Mouse (Mus musculus): ENCODE results near the gene Psmb11.

Gene Psmb11

GRCm38 (mm10) chr14:54621133-54621532 lies at the start of gene Psmb11:
TSS of gene Psmb11 (plus strand) at chr14:54621433.
- no peak for DNase-seq (ENCODE audit: low read depth, low spot score)

- no peak for DNase-seq (ENCODE audit: low read depth, low spot score)
Measured at GRCm38 (mm10) chr14:54572122-54572521, 49.1 kb upstream of the Psmb11 start.

DNA sequence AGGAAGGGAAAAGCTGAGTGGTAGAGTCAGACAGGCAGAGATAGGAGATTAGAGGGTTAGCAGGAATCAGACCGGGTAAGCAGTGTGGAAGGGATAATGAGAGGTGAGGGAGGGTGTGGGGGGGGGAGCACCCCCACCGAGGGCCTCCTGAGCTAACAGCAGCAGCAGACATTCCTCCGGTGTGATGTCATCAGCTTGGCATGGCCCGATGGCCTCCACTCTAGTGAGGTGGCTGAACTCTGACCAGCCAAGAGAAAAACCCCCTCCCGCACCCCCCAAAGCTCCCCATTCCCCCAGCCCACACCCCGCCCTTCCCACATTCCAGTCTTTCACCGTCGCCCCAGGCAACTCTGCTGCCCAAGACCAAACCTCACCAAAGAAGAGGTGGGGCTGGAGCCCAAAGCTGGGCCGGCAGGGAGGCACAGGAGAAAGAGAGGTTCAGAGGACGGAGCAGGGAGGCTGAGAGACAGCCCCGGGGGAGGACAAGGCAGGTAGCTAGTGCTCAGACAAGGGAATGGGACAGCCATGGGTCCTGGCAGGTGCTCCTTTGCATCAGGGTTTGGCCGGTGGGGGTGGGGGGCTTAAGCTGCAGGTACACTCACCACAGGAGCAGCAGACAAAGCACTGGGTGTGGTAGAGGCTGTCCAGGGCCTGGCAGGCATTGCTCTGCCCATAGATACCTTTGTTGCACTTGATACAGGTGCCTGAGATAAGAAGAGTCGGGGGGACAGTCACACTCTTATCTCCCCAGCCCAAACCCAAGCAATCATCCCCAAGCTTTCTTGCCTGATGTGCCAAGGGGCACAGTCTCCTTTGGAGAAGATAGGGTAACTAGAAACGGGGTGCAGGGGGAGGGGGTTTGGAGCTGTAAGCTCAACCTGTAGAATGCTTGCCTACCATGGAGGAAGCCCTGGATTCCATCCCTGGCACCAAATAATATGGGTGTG lies 48.2 kb upstream of the Psmb11 start:
- DNase-seq (ENCODE audit: low read depth, low spot score), result no peak

DNA sequence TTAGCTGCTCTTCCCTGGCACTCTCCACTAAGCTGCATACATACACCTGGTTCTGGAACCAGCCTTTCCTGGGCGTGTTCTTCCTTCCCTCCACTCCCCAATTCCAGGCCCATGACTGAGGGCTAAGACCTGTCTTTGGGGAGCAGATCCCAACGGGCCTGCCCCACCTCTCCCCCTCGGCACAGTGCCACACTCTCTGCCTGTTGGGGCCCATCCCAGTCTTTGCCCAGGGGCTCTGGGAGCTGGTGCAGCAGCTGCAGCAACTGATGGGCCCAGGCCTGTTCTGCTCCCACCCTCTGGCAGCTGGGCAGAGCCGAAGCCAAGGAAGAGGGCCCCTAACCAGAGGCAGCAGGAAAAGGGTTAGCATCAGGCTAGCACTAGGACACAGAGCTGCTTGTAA lies 47.0 kb upstream of the Psmb11 start:
- DNase-seq (ENCODE audit: low read depth, low spot score), result no peak

DNA sequence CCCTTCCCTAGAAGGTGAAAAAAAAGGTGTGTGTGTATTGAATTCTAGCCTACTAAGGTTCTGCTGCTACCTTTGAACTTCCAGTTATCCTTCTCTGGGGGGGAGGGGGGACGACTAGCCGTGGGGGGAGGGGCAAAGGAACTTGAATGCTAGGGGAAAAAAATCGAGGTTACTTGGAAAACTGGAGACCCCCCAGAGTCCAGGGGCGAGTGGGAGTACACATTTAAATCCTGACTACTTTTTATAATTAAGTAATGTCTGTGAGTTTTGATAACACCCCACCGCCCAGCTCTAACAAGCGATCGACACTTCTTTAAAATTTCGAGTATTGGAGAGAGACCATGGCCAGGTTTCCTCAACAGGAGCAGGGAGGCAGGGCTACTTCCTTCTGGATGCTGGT lies 46.2 kb upstream of the Psmb11 start:
- no peak for DNase-seq (ENCODE audit: low read depth, low spot score)

DNA sequence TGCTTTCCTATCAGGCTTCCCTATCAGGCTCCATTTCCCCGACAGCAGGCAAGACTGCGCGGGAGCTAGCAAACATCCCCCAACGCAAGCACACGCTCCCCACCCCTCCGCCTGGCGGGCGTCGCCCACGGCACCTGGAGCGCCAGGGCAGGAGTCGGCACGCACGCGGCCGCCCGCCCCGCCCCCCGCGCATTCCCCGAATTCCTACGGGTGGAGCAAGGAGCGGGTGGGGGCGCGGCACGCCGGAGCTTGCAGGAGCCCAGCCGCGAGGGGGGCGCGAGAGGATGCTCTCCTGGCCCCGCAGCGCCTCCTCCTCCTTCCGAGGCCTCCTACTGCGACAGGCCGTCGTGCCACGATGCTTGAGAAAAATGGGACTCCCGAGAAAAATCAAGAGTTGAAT lies 45.6 kb upstream of the Psmb11 start:
- DNase-seq (ENCODE audit: low read depth, low spot score), result no peak

DNA sequence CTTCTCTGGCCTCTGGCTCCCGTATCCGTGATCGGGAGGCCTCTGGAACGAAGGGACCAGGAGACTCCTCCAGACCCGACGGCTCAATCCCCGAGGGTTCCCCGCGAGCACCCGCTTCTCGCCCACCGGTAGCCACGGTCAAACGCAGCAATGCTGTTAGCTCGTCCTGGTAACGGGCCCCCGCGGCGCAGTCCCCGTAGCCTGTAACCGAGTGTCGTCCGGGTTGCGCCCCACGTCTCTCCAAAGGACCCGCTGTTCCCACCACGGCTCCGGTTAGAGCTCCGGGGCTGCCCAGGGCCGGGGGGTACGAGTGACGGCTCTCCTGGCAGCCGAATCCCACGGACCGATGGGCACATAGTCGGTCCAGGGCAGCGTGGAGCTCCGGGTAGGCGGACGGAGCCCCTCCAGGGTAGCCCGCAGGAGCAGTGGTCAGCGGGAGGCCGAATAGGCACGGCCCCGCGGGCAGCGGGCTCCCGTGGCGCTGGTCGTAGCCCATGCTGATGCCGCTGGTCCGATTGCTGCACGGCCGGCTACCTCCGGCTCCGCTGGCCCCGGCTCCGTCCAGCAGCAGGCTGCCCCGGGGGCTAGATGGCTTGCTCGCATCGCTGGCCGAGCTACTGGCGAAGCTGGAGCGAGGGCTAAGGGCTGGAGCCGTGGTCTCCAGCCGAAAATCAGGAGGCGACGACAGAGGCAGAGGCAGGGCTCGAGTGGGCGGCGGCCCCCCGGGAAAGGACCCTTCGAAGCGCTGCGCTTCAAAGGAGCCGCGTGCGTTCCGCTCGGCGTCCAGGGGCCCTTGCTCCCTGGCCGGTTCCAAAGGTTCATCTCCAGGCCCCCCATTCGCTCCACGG lies 44.8 kb upstream of the Psmb11 start:
- DNase-seq (ENCODE audit: low read depth, low spot score), result no peak

GRCm38 (mm10) chr14:54577089-54577982 lies 43.9 kb upstream of the Psmb11 start, which contains the start of gene Ajuba:
TSS of gene Ajuba (minus strand) at chr14:54577558.
- DNase-seq (ENCODE audit: low read depth, low spot score), result no peak

DNA sequence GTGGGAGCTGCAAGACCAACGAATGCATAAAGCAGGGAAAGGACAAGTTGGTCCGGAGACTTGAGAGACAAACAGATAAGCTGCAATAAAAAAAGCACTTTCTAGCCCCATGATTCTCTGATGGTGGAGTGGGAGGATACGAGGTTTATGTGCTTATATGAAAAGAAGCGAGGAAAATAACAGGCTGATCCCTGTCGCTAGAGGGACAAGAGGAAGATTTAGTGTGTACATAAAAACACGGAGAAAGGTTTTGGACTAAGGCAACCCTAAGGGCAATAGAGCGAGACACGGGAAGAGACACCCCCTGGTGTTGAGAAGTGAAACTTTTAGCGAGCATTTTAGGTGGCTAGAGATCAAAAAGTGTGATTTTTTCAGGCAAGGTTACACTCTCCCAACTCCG lies 43.2 kb upstream of the Psmb11 start:
- no peak for DNase-seq (ENCODE audit: low read depth, low spot score)

GRCm38 (mm10) chr14:54579638-54580037 lies 41.6 kb upstream of the Psmb11 start:
- no peak for DNase-seq (ENCODE audit: low read depth, low spot score)

DNA sequence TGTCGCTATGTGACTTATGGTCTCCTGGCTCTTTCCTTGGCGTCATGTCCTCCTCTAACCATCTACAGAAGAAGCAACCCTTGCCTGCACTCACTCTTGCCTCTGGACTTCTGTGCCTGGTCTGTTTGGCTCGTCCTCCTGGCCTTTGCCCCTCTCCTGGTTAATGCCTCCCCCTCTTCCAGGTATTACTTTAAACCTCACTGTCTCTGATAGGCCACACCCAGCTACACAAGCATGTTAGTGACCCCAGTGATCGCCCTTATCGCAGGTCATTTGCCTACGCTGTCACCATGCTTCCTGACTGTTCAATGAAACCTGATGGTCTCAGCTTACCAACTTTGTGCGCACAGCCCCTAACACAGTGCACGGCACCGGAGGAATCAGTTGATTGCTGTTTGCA lies 38.7 kb upstream of the Psmb11 start:
- DNase-seq (ENCODE audit: low read depth, low spot score), result no peak

GRCm38 (mm10) chr14:54583681-54584338 lies 37.4 kb upstream of the Psmb11 start:
- DNase-seq (ENCODE audit: low read depth, low spot score), result peak; percentile 69

DNA sequence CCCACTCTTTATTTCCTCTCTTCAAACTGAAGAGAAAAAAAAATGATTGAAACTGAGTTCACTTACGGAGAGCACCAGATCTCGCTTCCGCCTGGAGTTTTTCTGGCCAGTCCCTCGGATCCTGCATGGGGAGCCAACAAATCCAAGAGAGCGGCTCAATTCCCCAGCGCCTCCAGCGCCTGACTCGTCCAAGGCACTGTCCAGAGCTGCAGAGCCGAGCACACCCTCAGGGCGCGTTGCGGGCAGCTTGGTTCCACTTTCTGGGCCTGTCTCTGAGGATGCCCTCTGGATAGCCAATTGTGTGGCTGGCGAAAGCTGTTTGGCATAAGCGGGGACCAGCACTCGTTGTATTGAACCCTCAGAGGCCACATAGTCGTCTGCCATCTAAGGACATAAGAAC lies 30.2 kb upstream of the Psmb11 start:
- no peak for DNase-seq (ENCODE audit: low read depth, low spot score)

DNA sequence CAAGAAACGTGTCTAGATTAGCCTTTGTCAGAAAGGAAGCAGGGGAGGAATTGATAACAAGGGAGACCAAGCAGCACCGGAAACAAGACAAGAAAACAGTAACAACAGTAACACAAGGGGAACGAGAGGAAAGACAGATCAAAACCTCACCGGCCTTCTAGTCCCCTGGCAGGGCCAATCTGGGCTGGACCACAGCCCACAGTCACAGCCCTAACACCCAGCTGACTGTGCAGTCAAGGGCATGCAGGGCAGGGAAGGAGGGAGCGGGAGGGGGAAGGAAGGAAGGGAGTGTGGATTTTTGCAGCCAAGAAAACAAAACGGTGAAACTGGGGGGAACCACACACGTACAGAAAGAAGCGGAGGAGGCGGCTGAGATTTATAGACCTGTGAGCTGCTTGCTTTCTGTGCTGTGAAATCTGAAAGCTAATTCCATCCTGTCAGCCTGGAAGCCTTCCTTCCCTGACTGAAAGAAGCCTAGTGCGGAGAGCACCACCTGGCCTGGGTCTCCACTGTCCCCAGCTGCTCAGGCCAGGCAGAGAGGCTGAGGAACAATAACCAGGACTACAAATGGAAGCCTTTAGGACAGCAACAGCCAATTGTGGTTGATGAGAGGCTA lies 28.8 kb upstream of the Psmb11 start:
- DNase-seq (ENCODE audit: low read depth, low spot score), result no peak

GRCm38 (mm10) chr14:54594055-54594454 lies 27.2 kb upstream of the Psmb11 start:
- DNase-seq (ENCODE audit: low read depth, low spot score), result no peak

- DNase-seq (ENCODE audit: low read depth, low spot score), result no peak
Measured at GRCm38 (mm10) chr14:54594631-54595414, 26.4 kb upstream of the Psmb11 start.

DNA sequence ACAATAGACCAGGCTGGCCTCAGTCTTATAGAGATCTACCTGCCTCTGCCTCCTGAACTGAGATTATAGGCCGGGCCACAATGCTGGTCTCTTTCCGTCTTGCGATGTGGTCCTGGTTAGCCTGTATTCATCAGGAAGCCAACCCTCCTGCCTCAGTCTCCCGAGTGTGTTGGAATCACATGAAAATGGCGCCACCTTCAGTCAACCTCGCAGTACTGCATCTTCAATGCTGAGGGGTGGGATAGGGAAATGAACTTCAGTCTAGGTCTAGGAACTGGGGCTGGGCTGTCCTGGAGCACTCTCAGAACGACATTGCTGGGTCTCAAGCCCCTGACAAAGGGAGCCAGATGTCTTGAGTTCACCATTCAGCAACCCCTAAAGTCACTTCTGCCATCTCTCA lies 24.1 kb upstream of the Psmb11 start:
- DNase-seq (ENCODE audit: low read depth, low spot score), result no peak

GRCm38 (mm10) chr14:54601601-54602000 lies 19.6 kb upstream of the Psmb11 start:
- no peak for DNase-seq (ENCODE audit: low read depth, low spot score)

DNA sequence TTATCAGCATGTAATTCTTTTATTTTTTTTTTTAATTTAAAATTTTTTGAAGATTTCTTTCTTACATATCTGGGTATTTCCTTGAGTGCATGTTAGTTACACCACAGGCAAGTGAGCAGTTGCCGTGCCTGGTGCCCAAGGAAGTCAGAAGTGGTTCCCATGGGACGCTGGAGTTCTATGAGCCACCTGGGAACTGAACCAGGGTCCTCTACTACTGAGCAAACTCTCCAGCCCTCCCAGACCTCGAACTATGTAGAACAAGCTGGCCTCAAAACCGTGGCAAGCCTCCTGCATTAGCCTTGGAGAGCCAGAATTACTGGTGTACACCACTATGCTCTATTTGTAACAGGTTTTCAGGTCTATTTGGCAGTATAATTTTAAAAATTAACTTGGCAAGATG lies 18.6 kb upstream of the Psmb11 start:
- DNase-seq (ENCODE audit: low read depth, low spot score), result no peak
